Mouse (Mus musculus) neural tube, embryonic 14.5 days (tissue): ENCODE measurements around the gene Brat1. TPM values are rescaled to one million over a fixed set of nuclear protein-coding genes. Genes with fewer than 3 reads are reported as not detected.

ENCODE experiments used
- ATAC-seq: fragments of 200-750 bp; cut with Nextera tagmentation; 2 replicates; pipeline ENCODE4 v1.8.0; 2017; ENCODE audit warnings: low read depth, mild to moderate bottlenecking, moderate TSS enrichment, moderate library complexity
- H3K27ac ChIP-seq: fragments of 300-500 bp; sonication (generic); 2 replicates; pipeline ENCODE4 v1.5.1; 2014; ENCODE audit warnings: low read depth, mild to moderate bottlenecking, control low read depth, low read length, moderate library complexity, mixed read lengths
- H3K27me3 ChIP-seq: fragments of 300-500 bp; sonication (generic); 2 replicates; pipeline ENCODE4 v1.6.1; 2014; ENCODE audit warnings: low read length; ENCODE audit not compliant: control insufficient read depth, insufficient read depth
- H3K36me3 ChIP-seq: fragments of 300-500 bp; sonication (generic); 2 replicates; pipeline ENCODE4 v1.6.1; 2014; ENCODE audit warnings: low read length, mixed read lengths; ENCODE audit not compliant: control insufficient read depth, insufficient read depth
- H3K4me1 ChIP-seq: fragments of 300-500 bp; sonication (generic); 2 replicates; pipeline ENCODE4 v1.6.1; 2014; ENCODE audit warnings: low read length; ENCODE audit not compliant: control insufficient read depth, insufficient read depth
- H3K4me2 ChIP-seq: fragments of 300-500 bp; sonication (generic); 2 replicates; pipeline ENCODE4 v1.6.1; 2014; ENCODE audit warnings: mild to moderate bottlenecking, low read depth, low read length, control low read depth
- H3K4me3 ChIP-seq: fragments of 300-500 bp; sonication (generic); 2 replicates; pipeline ENCODE4 v1.5.1; 2014; ENCODE audit warnings: low read depth, low read length, control low read depth, mixed read lengths
- H3K9ac ChIP-seq: fragments of 300-500 bp; sonication (generic); replicated peaks from 2 replicates; pipeline ENCODE4 v1.6.1; 2014; ENCODE audit warnings: low read depth, mild to moderate bottlenecking, control low read depth, low read length, mixed read lengths
- H3K9me3 ChIP-seq: fragments of 300-500 bp; sonication (generic); 2 replicates; pipeline ENCODE4 v1.6.1; 2016; ENCODE audit warnings: low read length; ENCODE audit not compliant: control insufficient read depth
- WGBS: fragments of 180-500 bp; shearing (Covaris S2); extraction: QIAGEN DNeasy Blood & Tissue Kit; methylation state at CpG from one replicate; pipeline ENCODE4 v1.1.7; 2014; 5-methylcytosine and 5-hydroxymethylcytosine counted together
- polyA plus RNA-seq: library from polyadenylated mRNA; unstranded; fragments of >200 nt; fragmentation: Nextera tagmentation; extraction: Ambion mirVana; gene quantifications from 2 replicates; pipeline ENCODE4 v1.2.1, GENCODE M21; 2014

The Brat1 gene
- polyA plus RNA-seq, 1 experiment from 2014 or later: 17.6 TPM

DNA sequence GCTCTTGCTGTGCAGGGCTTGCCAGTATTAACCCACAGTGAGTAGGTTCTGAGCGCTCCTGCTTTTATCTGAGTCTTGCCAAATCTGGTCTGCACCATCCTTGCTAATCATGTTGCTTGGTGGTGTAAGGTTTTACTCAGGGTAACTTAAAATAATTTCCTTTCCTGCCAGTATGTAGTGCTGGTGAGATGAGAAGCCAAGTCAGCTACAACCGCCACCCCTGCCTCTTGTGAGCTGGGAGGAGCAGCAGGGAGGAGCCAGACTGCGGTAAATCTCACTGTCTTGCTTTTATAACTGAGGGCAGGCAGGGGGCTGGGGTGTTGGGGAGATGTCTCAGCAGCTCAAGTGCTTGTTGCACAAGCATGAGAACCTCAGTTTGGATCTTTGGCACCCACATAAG is 16.4 kb upstream of the Brat1 start:
- WGBS: 57% methylated on average over 3 of the region's 3 CpGs
- no peaks in the 10 kb centered on the region for H3K4me1 ChIP-seq
- H3K4me2 ChIP-seq: no peak overlapping the region
- no peaks in the 10 kb centered on the region for H3K9me3 ChIP-seq
- H3K27me3 ChIP-seq: no peaks in the 10 kb centered on the region
- H3K27ac ChIP-seq: no peak overlapping the region
- peaks cover 17% of the 10 kb centered on the region for H3K36me3 ChIP-seq
- H3K9ac ChIP-seq: no peak overlapping the region
- H3K4me3 ChIP-seq: no peak overlapping the region
- ATAC-seq: no peak

GRCm38 (mm10) chr5:140695987-140696386 is 8.8 kb upstream of the Brat1 start:
- ATAC-seq: no peak
- WGBS: 74% methylated on average over 7 of the region's 7 CpGs
- Histone ChIP-seq H3K27me3 (no peaks in the 10 kb centered on the region), H3K9ac (no peak overlapping the region), H3K36me3 (peaks cover 16% of the 10 kb centered on the region; the same call in 1 of the 2 replicates), H3K4me2 (no peak overlapping the region), H3K4me1 (peaks cover under 1% of the 10 kb centered on the region), H3K9me3 (no peaks in the 10 kb centered on the region), H3K4me3 (no peak overlapping the region), H3K27ac (no peak overlapping the region)

GRCm38 (mm10) chr5:140699776-140700175 is 5.0 kb upstream of the Brat1 start:
- Histone ChIP-seq H3K4me1 (peaks cover 15% of the 10 kb centered on the region), H3K4me3 (no peak overlapping the region), H3K9me3 (no peaks in the 10 kb centered on the region), H3K9ac (no peak overlapping the region), H3K4me2 (no peak overlapping the region), H3K27ac (no peak overlapping the region), H3K36me3 (0 out of 2 replicates have a peak, but pooled peaks cover 16% of the 10 kb centered on the region), H3K27me3 (no peaks in the 10 kb centered on the region)
- 87% methylated on average over 9 of the region's 9 CpGs for WGBS
- ATAC-seq: no peak

- peak overlapping the region; percentile 83 for H3K4me3 ChIP-seq
- H3K27me3 ChIP-seq: no peaks in the 10 kb centered on the region
- H3K36me3 ChIP-seq: 0 out of 2 replicates have a peak, but pooled peaks cover 8% of the 10 kb centered on the region
- no peak for ATAC-seq
- H3K27ac ChIP-seq: peak overlapping the region; percentile 87
- under 1% methylated on average over 24 of the region's 25 CpGs for WGBS
- H3K9ac ChIP-seq: peak overlapping the region; percentile 82
- peaks cover 20% of the 10 kb centered on the region for H3K4me1 ChIP-seq
- H3K4me2 ChIP-seq: peak overlapping the region; percentile 70
- no peaks in the 10 kb centered on the region for H3K9me3 ChIP-seq
These were observed 3.1 kb upstream of the Brat1 start for GRCm38 (mm10) chr5:140701661-140702060.

DNA sequence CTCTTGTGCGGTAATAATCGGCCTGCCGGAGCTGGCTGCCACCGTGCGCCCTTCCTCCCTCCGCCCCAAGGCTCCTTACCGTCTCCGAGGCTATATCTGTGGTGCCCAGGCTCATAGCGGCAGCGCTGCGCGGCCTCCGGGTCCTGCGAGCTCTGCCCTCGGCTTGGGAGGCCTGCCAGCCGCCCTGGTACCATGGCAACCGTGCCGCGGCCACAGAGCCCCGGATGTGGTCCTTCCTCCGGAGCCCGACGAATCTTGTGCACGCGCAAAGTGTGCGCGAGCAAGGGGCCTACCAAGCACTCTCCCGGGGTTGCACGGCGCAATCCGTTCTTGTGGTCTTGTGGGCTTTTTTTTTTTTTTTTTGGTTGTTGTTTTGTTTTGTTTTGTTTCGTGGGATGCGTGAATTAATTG is 2.7 kb upstream of the Brat1 start, which contains the start of gene Iqce:
Gene Iqce, minus strand, starts transcription at position 276 of the 411 bp plus-strand sequence.
- Histone ChIP-seq H3K27ac (peak within 1 kb of the TSS; percentile 87), H3K9me3 (no peaks in the 10 kb centered on the region), H3K4me3 (peak within 1 kb of the TSS; percentile 83), H3K4me1 (peaks cover 20% of the 10 kb centered on the region), H3K36me3 (0 out of 2 replicates have a peak, but pooled peaks cover 8% of the 10 kb centered on the region), H3K4me2 (peak within 1 kb of the TSS; percentile 70), H3K9ac (peak within 1 kb of the TSS; percentile 82), H3K27me3 (no peaks in the 10 kb centered on the region)
- under 1% methylated on average over 33 of the region's 33 CpGs for WGBS
- peak; percentile 63; the same call in 1 of the 2 replicates for ATAC-seq

DNA sequence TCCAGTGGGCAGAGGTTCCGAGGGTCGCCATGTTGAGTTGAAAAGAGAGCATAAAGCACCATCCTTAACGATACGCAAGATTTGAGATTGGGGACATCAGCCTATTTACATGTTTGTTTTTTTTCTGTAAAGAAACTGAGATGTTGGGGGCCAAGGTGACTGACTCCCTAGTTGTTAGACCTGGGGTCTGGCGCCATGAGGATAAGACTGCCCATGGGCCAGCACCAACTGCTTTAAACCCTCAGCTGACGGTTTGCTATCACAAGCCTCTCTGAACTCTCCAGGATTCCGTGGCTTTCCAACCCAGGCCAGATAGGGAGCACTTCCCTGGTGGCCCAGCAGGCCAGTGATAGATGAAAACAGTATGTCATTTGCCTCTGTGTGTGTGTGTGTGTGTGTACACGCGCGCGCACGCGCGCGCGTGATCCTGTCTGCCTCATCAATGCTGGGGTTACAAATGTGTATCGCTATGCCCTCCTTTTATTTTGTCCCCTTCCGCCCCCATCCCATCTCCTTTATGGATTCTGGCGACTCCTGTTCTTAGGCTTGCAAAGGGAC is 2.1 kb upstream of the Brat1 start:
- Histone ChIP-seq H3K27me3 (no peaks in the 10 kb centered on the region), H3K4me1 (peaks cover 20% of the 10 kb centered on the region), H3K4me2 (peak overlapping the region; percentile 70), H3K27ac (peak overlapping the region; percentile 87; the same call in 1 of the 2 replicates), H3K9me3 (no peaks in the 10 kb centered on the region), H3K4me3 (peak overlapping the region; percentile 83), H3K36me3 (0 out of 2 replicates have a peak, but pooled peaks cover 3% of the 10 kb centered on the region), H3K9ac (peak overlapping the region; percentile 12; the same call in 1 of the 2 replicates)
- 68% methylated on average over 19 of the region's 19 CpGs for WGBS
- ATAC-seq: no peak

GRCm38 (mm10) chr5:140703480-140704377 is 1.1 kb upstream of the Brat1 start:
- ATAC-seq: no peak
- Histone ChIP-seq H3K4me1 (peaks cover 20% of the 10 kb centered on the region), H3K4me3 (peak overlapping the region; percentile 61), H3K36me3 (0 out of 2 replicates have a peak, but pooled peaks cover 3% of the 10 kb centered on the region), H3K27me3 (no peaks in the 10 kb centered on the region), H3K9ac (no peak overlapping the region), H3K4me2 (peak overlapping the region; percentile 65), H3K27ac (peak overlapping the region; percentile 92), H3K9me3 (no peaks in the 10 kb centered on the region)
- 43% methylated on average over 17 of the region's 17 CpGs for WGBS

DNA sequence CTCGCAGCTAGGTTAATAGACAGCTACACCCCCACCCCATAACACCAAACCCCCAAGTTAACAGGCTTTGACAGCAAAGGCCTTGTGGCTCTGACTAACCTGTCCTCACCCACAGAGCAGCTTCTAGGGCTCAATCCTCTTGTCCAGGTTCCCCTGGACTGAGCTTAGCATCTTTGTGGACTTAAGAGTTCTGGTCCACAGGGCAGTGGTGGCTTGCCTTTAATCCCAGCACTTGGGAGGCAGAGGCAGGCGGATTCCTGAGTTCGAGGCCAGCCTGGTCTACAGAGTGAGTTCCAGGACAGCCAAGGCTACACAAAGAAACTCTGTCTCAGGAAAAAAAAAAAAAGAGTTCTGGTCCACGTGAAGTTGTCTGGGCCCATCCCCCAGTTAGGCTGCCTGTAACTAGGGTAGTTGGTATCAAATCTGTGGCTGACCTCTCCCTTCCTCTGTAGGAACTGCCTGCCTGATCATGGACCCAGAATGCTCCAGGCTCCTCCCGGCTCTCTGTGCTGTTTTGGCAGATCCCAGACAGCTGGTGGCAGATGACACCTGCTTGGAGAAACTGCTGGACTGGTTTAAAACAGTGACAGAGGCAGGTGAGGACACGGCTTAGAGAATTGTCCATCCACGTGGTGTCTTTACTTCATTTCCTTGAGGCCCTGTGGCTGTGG is 825 bp downstream of the Brat1 start:
- Histone ChIP-seq H3K4me2 (peak overlapping the region; percentile 65), H3K4me1 (peaks cover 20% of the 10 kb centered on the region), H3K27ac (no peak overlapping the region; the same call in 1 of the 2 replicates), H3K4me3 (peak overlapping the region; percentile 61), H3K9me3 (no peaks in the 10 kb centered on the region), H3K27me3 (no peaks in the 10 kb centered on the region), H3K9ac (peak overlapping the region; percentile 68), H3K36me3 (peaks cover 7% of the 10 kb centered on the region; the same call in 1 of the 2 replicates)
- no peak for ATAC-seq
- WGBS: 65% methylated on average over 7 of the region's 7 CpGs
